Mouse (Mus musculus) CD8-positive naive resting alpha-beta T cell, adult 2 months (primary cell): ENCODE results near the gene Trp53bp2.

Experiments used
- DNase-seq, 2 experiments: peaks; one replicate each; pipeline ENCODE4 v3.0.0; 2022; ENCODE audit warnings: low read depth in 2 of 2, low spot score in 2 of 2

Trp53bp2 gene

DNA sequence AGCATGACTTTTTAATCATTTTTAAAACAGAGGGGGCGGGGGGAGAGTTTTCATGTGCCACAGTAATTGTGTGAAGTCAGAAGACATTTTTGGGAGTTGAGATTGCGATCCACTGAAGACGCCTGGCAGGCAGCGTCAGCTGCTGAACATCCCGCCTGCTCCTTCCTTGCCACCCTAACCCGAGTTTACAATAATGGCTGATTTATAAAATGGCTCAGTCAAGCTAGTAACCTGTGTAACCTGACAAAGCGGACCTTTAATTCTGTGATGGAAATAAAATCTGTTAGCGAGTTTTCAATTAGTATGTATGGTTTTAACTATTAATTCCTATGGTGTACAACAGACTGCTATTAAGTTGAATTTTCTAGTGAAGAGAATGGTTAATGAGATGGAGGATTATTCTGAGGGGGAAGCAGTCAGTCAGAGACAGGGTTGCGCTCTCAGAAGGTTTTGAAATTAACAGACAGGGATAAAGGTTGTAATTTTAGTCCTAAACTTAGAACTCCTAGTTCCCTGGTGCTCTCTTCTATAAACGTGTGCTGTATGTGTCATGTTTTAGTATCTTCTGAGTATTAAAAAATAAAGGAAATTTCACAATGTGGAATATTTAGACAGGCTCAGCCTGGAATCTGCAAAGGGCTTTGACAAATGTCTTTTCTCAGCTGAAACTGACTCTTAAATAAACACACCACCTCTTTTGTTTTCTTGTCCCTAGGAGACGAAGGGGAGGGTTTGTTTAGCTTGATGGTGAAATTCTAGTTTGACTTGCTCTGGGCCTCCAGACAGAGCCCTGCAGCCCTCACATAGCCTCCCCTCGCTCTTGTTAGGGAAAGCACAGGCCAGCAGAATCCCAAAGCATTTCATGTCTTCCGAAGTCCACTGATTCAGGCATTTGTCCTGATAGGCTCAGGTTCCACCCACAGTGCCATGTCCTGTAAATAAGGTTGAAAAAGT, 51.6 kb downstream of the Trp53bp2 start:
- no peak for DNase-seq

DNA sequence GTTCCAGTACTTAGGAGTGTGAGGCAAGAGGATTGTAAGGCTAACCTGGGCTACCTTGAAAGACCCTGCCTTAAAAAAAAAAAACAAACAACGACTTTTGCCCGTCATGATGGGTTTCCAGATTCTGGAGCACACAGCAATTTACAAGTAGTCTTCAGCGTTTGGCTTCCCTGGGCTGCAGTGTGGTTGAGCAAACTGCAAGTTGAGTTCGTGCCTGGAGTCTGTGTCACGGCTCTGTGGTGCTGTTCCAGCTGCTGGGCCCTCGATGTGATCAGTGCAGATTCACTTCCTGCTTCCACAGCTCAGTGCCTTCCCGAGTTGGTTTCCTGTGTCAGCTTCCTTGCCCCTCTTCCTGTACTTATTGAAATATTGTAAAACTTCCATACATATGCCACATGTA, 52.3 kb downstream of the Trp53bp2 start:
- DNase-seq, result no peak

DNA sequence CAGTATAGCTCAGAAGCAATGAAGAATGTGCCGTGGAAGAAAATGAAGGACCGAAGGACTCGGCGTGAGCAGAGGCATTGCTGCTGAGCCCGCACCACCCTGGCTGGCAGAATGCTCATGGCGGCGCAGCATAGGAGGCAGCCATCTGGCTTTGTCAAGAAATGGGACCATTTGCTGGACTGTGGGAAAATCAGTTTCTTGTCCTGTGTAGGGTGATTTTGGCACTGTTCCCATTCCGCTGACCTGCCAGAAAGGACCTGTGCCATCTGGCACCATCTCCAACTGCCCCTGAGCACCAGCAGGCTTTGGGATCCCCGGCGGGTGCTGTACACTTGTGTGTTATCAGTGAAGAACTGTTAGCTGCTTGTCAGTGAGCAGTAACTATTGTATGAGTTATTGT, 52.8 kb downstream of the Trp53bp2 start:
- no peak for DNase-seq

- DNase-seq, result no peak
These were observed 56.3 kb downstream of the Trp53bp2 start for GRCm38 (mm10) chr1:182465309-182465708.

- no peak for DNase-seq
These were observed 57.0 kb downstream of the Trp53bp2 start for GRCm38 (mm10) chr1:182465978-182466377.

DNA sequence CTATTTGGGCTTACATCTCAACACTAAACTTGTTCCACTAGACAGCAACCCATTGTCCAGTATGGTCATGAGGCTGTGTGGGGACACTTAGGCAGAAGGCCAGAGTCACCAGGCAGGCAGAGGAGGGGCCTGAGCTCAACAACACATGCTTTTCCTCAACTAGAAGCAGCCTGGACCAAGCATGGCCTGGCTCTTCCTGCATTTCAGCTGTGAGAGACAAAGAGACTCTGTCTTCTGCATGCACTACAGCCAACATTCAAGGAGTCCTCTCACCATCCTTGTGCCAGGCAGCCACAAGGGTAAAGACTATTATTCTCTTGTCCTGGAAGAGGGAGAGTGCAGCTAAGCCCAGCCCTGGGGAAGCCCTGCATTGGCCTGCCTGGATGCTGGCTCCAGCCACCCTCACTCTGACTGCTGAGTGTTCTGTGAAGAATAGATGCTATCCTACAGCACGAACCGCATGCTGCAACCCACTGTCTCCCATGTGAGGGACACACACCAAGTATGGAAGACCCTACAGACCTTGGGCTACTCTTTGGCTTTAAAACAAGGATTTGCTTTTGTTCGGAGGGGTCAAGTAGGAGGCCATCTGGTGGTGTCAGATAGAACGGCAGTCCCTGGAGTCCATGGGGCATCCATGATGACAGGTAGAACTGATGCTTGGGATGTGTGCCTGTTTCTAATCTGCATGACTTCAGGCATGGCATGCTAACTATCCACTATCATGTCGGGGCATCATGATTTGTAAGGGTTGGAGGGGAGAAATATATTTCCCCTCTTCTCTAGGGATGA, 66.2 kb downstream of the Trp53bp2 start:
- no peak for DNase-seq

- no peak for DNase-seq
These were observed 70.0 kb downstream of the Trp53bp2 start for GRCm38 (mm10) chr1:182478935-182479334.

GRCm38 (mm10) chr1:182481138-182481537, 72.2 kb downstream of the Trp53bp2 start:
- no peak for DNase-seq

DNA sequence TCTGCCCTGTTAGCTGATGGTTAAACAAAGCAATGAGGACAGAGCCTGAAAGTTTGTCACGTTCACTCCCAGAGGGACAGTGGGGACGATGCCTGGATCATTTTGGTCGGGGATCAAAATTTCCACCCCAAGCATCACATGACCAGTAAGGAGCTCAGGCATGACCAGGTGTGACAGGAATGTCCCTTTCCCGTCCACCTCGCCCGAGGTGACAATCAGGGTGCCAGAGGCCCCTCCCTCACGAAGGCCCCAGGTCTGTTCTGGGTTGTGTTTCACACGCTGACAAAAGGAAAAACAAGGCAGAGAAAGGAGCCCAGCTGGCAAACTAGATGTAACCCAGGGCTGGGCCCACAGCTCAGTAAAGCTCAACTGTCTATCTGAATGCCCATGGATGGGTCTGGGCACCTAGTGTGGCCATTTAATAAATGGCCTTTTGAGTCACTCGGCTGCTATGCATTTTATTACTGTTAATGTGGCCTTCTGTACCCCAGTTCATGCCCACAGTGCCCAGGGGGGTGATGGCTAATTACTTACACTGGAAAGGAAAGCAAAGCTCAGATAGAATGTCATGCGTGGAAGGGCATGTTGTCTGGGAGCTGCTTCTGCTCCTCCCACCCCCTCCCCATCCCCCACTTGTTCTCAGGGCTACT, 72.8 kb downstream of the Trp53bp2 start:
- no peak for DNase-seq

DNA sequence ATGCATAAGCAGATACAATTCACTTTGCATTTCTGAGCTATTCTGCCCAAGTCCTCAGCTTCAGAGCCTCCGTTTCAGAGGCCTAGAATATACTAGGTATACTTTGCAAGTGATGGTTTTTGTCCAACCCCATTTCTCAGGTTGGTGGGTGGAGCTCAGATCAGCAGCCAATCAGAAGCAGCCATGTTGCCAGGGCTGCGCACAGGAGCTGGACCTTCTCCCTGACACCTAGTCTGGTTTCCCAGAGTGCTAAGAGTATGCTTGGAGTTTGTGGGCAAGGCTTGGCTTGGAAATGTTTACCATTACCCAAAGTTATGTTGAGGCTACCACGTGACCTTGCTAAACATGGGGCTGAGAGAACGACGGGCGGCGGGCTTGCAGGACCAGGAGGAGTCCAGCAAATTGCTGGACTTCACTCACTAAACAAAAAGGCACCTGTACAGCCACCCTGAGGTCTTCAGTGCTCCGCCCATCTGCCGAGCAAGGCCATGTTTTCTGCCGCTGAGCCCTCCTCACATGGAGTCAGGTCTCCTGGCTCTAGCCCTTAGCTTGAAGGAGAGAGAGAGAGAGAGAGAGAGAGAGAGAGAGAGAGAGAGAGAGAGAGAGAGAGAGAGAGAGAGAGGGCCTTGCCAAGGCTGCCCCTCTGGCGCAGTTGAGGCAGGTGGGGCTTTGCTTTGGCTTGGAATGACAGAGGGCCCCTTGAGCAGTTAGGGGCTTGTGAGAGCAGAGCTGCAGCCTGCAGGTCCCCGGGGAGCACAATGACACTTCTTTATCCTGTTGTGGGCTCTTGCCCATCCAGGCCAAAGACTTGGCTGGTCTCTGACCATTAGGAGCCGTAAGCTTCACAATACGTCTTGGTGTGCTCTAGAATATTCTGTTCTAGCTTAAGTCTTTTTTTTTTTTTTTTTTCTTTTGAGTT, 74.3 kb downstream of the Trp53bp2 start:
- no peak for DNase-seq

DNA sequence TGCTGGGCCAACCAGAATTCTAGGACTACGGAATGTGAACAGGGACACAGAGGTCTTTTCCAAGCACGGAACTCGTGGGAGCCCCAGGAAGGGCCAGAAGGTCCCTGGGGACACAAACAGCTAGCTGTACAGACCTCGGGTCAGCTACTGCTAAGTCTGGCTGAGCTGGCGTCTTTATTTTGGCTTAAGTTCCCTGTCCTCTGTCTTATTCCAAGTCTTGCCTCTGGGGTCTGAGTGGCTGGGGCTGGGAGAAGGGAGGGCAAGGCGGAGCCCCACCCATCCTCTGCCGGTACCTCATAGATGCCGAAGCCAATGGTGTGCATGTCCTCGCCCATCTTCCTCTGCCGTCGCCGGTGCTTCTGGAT, 74.9 kb downstream of the Trp53bp2 start:
- DNase-seq, result no peak

DNA sequence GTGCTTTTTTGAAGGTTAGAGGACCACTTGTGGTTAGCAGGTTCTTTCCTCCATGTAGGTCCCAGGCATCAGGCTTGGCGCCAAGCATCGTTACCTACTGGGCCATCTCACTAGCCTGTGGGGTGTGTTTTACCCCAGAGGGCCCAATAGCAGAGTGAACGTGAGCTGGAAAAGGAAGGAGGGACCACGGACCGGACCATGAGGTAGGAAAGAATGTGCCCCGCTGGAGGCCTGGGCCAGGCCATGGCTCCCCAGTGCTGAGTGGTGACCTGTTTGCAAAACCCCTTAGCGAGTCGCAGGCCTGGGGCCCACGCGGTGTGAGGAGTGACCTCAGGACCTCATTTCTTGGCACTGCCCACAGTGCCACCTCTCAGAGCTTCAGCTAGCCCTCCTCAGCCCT, 79.5 kb downstream of the Trp53bp2 start:
- no peak for DNase-seq

DNA sequence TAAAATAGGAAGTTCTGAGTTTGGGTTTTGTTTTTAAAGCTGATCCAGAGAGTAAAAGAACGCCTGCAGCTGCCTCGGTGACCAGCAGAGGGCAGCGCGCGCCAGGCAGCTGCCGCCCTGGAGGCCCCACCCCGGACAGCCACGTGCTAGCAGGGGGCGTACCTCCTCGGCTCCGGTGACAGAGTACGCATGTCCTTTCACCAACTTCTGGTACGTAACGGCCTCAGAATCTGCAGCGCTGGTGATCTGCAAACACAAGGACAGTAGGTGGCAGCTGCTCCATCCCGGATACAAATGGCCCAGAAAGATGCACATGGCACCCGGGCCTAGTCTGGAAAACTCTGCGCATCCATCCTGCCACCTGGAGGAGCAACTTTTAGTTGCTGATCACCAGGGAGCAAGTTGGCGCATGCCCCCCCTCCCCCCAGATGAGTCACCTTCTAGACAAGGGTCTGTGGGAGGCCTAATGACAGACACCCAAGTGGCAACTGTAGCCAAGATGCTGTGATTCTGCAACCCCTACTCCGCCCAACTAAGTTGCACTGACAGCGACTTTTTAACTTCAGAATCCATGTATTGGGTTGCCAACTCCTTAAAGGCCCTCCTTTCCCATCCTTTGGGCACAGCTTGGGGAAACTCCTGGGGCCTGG, 81.0 kb downstream of the Trp53bp2 start:
- peak; percentile 93 to 94 for DNase-seq

GRCm38 (mm10) chr1:182490568-182490967, 81.6 kb downstream of the Trp53bp2 start:
- no peak for DNase-seq

DNA sequence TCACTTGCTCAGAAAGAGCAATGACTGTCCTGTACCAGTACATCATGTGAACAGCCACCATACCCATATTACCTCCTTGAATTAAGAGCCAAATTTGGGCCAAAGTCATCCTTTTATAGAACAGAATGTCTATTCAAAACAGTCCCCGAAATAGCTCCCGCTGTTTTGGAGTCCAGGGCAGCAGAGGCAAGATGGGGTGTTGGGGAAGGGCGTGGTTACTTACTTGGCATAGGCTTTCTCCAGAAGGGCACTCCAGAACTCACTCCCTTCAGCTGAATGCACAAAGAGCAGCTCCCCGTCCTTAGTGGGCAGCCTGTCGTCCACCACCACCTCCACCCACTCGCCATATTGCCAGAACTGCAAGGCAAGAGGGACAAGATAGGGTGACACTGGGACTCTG, 82.9 kb downstream of the Trp53bp2 start:
- no peak for DNase-seq

DNA sequence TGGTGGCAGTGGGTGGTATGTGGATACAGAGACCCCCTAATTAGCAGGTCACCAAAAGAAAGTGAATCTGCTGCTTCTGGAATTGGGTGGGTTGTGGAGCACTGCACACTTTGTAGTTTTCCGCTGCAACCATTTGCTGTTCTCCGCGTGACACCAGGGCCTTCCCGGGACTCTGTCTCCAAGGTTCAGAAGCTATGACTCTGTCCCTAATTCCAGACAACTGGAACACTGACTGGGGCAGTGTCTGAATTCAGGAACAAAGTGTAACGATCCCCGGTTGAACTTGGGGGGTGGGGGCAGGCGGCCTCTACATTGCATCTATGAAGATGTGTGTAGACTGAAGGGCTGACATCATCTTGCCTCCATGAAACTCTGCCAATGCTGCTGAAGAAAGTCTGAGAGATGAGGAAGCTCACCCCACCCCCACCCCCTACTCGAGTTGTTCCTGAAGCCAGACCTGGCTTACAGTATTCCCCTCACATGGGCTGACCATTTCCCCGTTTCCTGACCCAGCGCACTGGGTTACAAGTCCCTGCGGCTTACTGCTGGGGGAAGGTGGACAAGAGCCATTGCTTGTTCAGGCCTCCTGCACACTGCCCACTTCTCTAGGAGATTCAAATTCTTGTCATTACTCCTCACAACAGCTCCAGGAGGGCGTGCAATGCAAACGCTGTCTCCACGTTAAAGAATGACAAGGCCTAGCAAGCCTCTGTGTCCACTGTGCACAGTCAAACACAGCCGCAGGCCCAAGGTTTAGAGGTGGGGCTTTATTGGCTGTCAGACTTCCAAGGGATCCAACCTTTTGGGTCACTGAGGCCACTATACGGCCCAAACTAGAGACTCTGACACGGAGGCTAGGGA, 85.5 kb downstream of the Trp53bp2 start:
- DNase-seq, result no peak

DNA sequence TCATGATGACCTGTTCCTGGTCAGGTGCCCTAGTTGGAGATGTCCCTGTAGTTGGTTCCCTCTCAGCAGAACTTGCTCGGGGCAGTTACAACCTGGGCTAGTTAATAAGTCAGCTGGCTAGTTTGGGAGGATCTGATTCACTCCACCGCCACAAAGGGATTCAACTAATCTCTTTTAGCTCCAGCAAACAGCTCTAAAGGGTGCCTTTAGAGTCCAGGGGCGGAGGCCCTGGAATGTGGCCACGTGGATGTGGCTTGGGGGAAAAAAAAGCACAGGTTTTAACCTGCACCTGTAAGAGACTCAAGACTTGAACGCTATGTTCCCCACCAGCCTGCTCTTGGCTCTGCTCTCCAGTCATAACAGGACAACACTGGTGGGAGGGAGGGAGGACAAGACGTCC, 87.7 kb downstream of the Trp53bp2 start:
- no peak for DNase-seq

DNA sequence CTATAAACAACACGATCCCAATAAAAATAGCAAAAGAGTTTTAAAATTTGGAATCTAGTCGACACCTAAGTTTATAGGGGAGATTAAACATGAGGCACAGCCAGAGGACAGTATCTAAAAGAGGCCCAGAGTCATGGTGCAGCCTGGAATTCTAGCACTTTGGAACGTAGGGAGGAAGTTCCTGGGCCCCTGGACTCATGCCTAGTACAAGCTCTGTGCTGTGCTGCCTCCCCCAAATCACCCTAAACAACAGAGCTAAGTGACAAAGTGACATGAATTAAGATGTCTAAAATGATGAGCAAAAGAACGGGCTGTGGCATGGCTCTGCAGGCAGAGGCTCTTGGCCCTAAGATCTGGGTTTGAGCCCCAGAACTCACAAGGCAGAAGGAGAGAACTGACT, 88.8 kb downstream of the Trp53bp2 start:
- DNase-seq, result no peak

DNA sequence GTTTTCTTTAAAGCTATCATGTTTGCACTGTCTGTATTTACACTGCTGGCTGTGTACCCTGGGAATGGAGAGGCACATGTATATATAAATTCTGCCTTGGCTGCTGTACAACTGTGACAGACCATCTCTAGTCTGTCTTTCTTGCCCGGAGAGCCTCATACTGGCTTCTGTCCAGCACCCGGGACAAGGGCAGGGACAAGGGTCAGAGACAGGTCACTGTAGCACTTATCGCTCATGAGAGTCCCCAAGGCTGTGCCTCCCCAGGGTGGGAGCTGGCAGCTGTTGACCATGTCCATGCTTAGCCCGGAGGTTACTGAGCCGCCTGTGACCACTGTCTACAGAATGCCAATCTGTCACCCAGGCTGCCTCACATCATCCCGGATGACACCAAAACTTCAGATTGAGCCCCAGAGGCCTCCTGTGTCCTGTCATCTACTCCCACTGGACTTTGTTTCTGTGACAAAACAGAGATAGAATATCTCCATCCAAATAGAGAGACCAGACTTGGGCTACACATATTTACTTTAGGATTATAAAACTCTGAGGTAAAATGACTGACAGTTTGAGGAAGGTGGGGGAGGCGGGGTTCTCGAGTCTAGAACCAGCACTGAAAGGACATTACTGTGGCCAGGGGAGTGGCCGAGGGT, 90.6 kb downstream of the Trp53bp2 start:
- no peak for DNase-seq
